Mouse (Mus musculus) left cerebral cortex, adult 2 months (tissue): Measurements from ENCODE around the gene Bmp8b. TPM values are rescaled to one million over a fixed set of nuclear protein-coding genes. Genes with fewer than 3 reads are reported as not detected.
"Not testable (repeated sequence)": the region's sequence is repeated elsewhere in the genome, so short reads cannot be mapped to it uniquely, and the experiment has no call there.

Source experiments
- DNase-seq, 2 experiments: peaks; one replicate each; pipeline ENCODE4 v3.0.0; 2021 to 2022; ENCODE audit warnings: low spot score in 2 of 2, mixed read lengths in 1 of 2; ENCODE audit errors: extremely low spot score in 1 of 2
- H3K27ac ChIP-seq: fragments of 200-600 bp; 2 replicates; pipeline ENCODE4 v1.8.1; 2022
- H3K4me3 ChIP-seq: fragments of 200-600 bp; 2 replicates; pipeline ENCODE4 v1.8.1; 2022
- CTCF ChIP-seq: fragments of 200-600 bp; IDR thresholded peaks from 2 replicates; pipeline ENCODE4 v1.8.1; 2022; ENCODE audit warnings: antibody characterized with exemption, mild to moderate bottlenecking, moderate library complexity
- intact Hi-C: fragments of 180-260 bp; cut with DNase I; formaldehyde crosslinking; loops from one replicate; pipeline ENCODE4 v1.15.1; 2025
- total RNA-seq, 2 experiments: library from RNA; stranded (reverse); gene quantifications; 2 replicates each; pipeline ENCODE4 v1.2.3; 2021

Gene Bmp8b
- total RNA-seq, 2 experiments from 2014 or later: 0.26 TPM; not detected in 1

GRCm38 (mm10) chr4:123083323-123083902 lies 21.6 kb upstream of the Bmp8b start:
- Histone ChIP-seq H3K4me3 (no peak overlapping the region), H3K27ac (no peak overlapping the region)
- TF ChIP-seq CTCF: no peak
- intact Hi-C loops: loop anchor here (1.0 to 5.0 kb wide), 3 partner anchors 88 to 276 kb away; partner anchors contain the start of gene Mycl
- no peak for DNase-seq

- Histone ChIP-seq H3K27ac (no peak overlapping the region), H3K4me3 (no peak overlapping the region)
- DNase-seq: no peak
- no peak for TF ChIP-seq CTCF
- intact Hi-C loops: no loop called here
Observed at GRCm38 (mm10) chr4:123085290-123085689, 19.7 kb upstream of the Bmp8b start.

- no peak for DNase-seq
- no peak overlapping the region for H3K4me3 ChIP-seq
- intact Hi-C loops: no loop called here
- TF ChIP-seq CTCF: peak; percentile 13; the same call in 1 of the 2 replicates
- no peak overlapping the region for H3K27ac ChIP-seq
Observed at GRCm38 (mm10) chr4:123086381-123086780, 18.6 kb upstream of the Bmp8b start.

DNA sequence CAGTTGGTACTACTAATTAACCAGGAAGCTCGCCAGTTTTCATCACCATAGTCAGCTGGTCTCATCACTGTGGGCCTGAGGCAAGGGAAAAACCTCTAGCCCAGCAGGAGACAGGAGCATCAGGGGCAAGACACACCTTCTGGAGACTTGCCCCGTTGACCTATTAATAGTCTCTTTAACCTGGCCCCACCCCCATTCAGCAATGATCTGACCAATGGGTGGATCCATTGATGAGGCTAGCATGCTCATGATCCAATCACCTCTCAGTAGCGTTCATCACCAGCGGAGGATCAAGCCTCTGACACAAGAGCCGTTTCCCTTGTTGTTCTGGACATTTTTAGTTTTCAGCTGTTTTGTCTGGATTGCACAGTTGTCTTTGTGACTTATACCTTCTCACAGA lies 12.3 kb upstream of the Bmp8b start:
- intact Hi-C loops: no loop called here
- H3K4me3 ChIP-seq: no peak overlapping the region
- TF ChIP-seq CTCF: no peak
- DNase-seq: no peak
- no peak overlapping the region for H3K27ac ChIP-seq

DNA sequence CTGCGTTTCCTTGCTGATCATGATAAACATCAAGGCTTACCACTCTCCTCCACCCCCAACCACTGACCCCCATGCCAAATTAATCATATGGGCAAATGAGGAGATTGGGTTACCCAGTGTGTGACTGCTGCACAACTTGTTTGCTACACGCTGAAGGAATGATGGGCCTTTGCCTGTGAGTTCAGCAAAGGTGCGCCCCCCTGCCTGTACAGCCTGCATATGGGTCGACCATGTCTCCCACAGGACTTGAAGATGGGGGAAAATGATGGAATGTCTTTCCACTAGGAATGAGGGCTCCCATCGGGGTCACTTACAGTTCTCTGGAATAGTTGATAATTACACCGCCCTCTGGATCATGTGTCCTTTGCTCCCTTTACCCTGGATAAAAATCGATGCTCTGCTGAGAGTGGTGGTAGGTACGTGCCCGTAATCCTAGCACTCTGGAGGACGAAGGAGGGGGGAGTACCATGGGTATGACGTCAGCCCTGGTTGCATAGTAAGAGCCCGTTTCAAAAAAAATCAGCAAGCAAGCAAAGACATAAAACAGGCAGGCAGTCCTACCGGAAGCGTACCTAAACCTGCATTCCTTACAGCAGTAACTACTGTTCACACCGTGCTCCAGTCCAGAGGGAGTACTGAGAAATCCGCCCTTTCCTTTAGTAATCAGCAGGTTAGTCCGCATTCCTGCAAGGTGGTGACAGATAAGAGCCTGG lies 11.7 kb upstream of the Bmp8b start:
- no peak overlapping the region for H3K27ac ChIP-seq
- no peak for TF ChIP-seq CTCF
- intact Hi-C loops: no loop called here
- H3K4me3 ChIP-seq: no peak overlapping the region
- no peak for DNase-seq

DNA sequence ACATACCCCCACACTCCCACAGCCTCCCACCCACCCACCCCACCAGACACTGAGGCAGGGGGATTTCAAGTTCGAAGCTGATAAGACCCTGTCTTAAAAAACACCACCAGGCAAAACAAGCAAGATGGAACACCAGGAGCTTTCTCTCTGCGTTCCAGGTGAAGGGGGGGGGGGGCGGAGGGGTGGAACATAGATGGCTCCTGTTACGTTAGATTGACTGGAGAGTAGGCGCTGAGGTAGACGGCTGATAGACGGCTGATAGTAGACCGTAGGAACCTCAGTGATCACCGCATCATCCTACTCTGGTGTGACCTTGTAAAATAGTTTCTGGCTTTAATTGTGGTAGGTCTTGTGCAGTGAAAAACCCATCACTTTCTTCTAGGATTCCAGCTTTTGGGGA lies 11.1 kb upstream of the Bmp8b start:
- H3K27ac ChIP-seq: no peak overlapping the region
- DNase-seq: no peak
- no peak for TF ChIP-seq CTCF
- no peak overlapping the region for H3K4me3 ChIP-seq
- intact Hi-C loops: no loop called here

- intact Hi-C loops: no loop called here
- no peak overlapping the region for H3K27ac ChIP-seq
- no peak overlapping the region for H3K4me3 ChIP-seq
- DNase-seq: no peak
- no peak for TF ChIP-seq CTCF
Observed at GRCm38 (mm10) chr4:123105451-123105790, 456 bp downstream of the Bmp8b start.

DNA sequence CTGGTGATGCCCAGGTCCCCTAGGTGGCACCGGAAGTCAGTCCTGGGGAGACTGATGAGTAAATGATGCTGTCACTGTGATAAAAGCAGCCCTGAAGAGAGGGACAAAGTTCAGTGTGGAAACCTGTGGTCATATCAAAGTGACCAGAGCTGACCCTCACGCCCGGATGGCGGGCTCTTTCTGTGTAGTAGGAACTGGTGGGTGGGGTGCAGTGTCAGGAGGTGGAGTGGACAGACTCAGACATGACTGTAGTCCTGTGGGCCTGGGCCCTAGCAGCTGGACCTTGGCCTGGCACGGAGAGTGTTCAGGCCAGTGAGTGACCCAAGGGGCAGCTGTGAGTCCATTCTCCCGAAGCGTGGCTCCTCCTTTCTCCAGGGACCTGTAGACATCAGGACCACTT lies 964 bp downstream of the Bmp8b start:
- H3K4me3 ChIP-seq, intact Hi-C loops, H3K27ac ChIP-seq, DNase-seq: not testable (repeated sequence)

DNA sequence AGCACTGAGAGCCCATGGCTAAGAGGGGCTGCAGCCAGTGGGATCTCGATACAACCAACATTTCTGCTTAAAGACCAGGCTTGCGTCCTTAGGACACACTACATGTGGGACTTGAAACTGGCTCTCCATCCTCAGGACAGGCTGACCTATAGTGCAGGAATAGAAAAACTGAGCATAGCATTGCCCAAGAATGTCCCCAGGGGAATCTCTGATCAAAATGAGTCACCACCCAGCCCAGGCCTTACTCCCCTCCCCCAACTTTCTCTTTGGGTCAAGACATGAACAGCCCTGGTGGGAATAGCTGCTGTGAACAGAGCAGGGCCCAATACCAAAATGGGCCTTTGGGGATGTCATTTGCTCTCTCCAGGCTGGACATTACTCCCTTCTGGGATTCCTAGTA lies 1.9 kb downstream of the Bmp8b start:
- H3K4me3 ChIP-seq: no peak overlapping the region
- intact Hi-C loops: no loop called here
- no peak overlapping the region for H3K27ac ChIP-seq
- DNase-seq: no peak
- no peak for TF ChIP-seq CTCF

DNA sequence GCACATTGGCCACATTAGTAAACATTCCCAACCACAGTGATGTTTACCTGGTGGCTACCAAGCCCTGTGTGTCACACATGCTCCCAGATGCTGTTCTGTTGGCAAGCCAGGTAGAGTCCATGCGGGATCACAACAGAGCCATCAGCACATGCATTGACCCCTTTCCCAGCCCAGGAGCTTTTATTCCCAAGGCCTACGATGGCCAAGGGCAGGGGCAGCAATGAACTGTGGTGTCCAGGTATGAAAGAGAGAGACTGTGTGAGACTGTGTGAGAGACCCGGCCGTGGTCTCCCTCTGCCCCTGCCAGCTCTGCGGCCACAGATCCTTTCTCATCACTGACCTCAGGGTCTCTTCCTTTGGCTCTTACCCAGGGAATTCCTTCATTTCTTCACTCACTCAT lies 3.1 kb downstream of the Bmp8b start:
- DNase-seq: no peak
- no peak overlapping the region for H3K27ac ChIP-seq
- H3K4me3 ChIP-seq: no peak overlapping the region
- intact Hi-C loops: no loop called here
- no peak for TF ChIP-seq CTCF

DNA sequence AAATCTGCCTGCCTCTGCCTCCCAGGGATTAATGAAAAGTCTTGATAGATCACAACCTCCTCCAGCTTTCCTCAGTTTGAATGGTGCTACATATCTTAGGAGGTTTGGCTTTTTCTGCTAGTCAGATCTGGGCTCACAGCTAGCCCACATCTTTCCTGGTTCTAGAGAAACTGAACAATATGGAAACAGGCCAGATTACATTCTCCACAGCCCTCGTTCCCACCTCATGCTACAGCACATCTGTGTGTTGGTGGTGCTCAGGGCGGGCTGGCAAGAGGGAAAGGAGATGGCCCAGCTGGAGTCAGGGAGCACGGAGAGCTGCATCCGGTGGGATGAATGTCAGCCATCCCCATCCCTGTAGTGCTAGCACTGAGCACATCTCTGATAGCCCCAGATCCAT lies 5.8 kb downstream of the Bmp8b start:
- intact Hi-C loops: no loop called here
- no peak for DNase-seq
- no peak overlapping the region for H3K27ac ChIP-seq
- no peak overlapping the region for H3K4me3 ChIP-seq
- TF ChIP-seq CTCF: no peak

GRCm38 (mm10) chr4:123111275-123111983 lies 6.5 kb downstream of the Bmp8b start:
- H3K27ac ChIP-seq, DNase-seq, intact Hi-C loops, H3K4me3 ChIP-seq: not testable (repeated sequence)
